Mouse (Mus musculus): ENCODE results near the gene C1qa.
A peak's percentile ranks its signal among the peaks of the same experiment; 100 is the strongest.

The C1qa gene

DNA sequence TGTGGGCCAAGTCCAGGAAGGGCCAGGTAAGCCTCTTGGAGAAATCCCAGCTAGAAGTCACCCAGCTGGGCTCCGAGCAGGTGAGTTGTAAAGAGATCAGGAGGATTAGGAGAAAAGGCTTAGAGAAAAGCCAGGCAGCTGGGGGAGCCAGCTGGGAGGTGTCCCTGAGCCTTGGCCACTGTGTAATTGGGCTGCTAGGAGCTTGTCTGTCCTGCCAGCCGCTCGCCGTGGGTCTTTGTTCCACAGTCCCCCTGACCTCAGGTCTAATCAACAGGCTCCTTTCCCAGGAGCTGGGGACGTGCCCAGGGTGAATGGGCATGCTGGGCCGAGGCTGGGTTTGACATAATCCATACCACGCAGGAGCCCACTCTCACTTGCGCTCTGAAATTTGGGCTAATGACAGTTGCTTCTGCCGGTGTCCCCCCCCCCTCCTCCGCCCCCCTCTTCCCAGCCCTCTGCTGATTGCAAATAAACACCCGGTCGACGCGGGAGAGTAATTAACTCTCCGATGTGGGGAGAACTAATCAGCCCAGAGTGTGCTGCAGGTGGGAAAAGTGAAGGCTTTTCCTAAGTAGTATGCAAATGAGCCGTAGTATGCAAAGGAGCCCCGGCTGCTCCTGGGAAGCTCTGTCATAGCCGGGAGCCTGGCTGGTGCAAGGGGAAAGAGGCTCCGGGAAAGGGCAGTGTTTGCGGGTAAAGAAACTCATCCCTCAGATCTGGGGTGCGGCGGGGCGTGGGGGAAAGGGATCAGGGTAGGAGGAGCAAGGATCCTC, 6.3 kb upstream of the C1qa start:
- DNase-seq (ENCODE audit: low read depth, low spot score), result no peak

DNA sequence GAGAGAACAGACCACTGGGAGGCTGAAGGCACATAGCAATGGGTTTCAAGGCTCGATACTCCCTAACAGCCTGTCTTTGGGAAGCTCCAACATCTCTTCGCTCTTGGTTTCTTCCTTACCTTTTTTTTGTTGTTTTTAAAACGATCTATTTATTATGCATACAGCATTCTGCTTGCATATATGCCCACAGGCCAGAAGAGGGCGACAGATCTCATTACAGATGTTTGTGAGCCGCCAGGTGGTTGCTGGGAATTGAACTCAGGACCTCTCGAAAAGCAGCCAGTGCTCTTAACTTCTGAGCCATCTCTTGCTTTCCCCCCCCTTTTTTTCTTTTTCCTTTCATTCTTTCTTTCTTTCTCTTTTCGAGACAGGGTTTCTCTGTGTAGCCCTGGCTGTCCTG, 551 bp upstream of the C1qa start:
- DNase-seq (ENCODE audit: low read depth, low spot score), result no peak

DNA sequence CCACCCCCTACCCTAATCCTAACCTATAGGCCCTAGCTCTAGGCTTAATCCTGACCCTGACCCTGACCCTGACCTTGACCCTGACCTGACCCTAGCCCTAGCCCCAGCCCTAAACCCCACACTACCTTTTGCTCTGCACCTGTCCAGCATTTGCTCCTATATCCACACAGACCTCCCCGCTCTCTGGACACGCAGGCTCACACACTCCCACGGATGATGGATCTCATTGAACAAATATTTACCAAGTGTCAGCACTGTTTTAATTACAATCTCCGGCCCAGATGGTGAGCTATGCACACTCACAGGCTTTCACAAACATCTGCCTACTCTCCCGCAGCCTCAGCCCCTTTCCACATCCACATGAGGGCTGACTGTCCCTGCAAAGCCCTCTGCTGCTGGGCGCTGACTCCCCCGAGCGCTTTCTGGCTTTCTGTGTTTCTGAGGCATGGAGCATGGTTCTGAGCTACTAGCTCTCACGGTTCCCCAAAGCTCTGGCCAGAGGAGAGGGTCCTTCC, 462 bp downstream of the C1qa start:
- no peak for DNase-seq (ENCODE audit: low read depth, low spot score)

DNA sequence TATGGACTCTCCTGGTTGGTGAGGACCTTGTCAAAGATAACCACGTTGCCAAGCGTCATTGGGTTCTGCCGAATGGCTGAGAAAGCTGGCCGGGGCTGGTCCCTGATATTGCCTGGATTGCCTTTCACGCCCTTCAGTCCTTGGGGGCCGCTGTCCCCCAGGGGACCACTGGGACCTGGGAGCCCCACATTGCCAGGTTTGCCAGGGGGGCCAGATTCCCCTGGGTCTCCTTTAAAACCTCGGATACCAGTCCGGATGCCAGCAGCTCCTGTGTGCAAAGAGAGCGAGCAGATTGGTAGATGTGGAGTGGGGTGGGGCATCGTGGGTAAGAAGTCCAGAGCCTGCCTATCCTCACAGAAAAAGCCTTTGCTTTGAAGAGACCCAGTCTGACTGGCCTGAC, 2.1 kb downstream of the C1qa start:
- DNase-seq (ENCODE audit: low read depth, low spot score), result no peak

DNA sequence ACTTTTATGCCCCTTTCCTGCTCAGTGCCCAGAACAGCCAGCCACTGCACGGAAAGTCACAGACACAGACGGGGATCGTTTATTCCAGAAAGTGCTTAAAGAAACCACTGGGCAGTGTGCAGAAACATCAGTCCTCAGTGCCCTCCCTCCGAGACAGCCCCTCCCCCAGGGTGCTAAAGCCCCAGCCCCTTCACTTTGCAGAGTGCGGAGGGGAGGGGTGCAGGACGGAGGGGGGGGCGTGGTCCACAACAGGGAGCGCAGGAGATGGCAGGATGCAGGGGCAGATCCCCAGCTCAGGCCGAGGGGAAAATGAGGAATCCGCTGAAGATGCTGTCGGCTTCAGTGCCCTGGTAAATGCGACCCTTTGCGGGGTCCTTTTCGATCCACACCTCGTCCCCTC, 2.7 kb downstream of the C1qa start:
- DNase-seq (ENCODE audit: low read depth, low spot score), result no peak

DNA sequence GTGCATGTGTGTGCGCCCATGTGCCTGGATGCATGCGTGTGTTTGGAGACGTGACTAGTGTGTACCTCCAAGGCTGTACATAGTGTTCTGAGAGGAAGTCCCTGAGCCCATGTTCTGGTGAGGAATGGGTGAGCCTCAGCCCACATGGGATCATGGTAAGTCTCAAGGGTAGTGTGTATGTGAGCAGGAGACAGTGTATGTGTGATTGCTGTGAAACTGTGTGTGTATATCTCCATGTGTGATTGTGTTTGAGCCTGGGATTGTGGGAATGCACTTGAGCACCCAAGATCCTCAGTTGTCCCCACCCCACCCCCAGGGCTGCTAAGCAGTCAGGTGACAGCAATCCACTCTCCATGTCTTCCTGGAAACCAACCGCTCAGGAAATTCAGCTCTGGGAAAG, 3.8 kb downstream of the C1qa start:
- DNase-seq (ENCODE audit: low read depth, low spot score), result no peak

DNA sequence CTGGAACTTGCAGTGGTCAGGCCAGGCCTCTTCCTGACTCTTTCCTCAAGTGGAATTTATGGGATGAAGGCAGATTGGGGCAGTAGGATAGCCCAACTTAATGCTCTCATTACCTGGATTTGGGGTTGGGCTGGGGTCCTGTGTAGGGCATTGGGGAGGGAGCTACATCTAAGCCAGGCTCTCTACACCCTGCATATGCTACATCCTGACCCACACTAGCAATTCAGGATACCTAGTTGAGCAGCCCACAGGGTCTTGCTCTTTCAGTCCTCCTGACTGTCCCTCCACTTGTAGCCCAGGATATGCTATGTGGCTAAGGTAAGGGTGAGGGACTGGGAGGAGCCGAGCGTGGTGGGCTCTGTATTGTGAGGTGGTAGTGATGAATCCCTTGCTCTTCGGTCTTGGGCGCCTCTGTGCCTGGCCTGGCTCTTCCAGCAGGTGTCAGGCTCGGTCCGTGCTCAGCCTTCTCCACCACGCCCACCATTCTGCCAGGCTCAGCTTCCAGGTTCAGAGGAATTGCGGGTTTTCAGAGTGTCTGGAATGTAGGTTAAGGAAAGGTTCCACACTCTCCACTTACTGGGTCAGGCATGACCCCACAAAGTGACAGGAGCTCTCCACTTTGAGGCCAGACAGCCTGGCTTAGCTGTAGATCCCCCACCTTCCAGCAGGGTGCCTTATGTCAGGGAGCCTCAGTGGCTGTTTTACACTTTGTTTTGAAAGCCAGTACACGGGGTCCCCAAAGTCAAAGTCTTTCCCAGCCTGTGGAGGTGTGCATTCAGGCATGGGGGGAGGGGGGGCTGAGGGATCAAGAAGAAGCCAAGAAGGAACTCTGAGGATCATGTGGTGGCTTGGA, 4.7 kb downstream of the C1qa start:
- DNase-seq (ENCODE audit: low read depth, low spot score), result no peak

DNA sequence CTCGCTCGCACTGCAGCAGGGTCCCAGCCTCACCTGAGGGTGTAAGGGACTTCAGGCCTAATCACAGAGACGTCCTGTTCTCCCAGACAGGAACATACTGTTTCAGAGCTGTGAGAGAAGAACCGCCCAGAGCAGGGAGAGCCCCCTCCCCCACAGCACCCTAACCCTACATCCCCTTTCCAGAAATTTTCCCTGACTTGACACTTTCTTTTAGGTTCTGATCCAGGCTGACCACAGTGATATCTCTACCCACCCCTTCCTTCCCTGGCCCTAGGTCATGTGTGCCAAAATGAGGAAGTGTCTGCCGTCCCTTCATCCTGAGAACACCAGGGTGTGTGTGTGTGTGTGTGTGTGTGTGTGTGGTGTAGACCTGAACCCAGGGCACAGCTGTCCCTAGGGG, 5.8 kb downstream of the C1qa start, which contains the start of gene C1qc:
Gene C1qc (minus strand): TSS at position 255 of the 400 bp plus-strand sequence.
- DNase-seq (ENCODE audit: low read depth, low spot score), result peak; percentile 58

DNA sequence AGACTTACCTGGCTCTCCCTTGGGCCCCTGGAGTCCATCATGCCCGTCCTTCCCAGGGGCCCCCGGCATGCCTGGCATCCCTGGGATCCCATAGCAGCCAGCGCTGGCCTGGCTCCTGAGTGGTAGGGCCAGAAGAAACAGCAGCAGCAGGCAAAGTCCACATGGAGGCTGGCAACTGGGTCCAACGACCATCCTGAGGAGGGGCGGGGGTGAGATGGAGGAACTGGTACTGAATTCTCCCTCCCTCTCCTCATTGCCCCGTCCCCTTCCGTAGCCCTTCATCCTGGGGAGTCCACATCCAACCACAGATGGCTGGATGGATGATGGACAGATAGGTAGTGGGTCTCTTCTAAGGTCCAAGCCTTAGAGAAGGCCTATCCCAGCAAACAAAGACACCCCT, 6.2 kb downstream of the C1qa start:
- no peak for DNase-seq (ENCODE audit: low read depth, low spot score)

DNA sequence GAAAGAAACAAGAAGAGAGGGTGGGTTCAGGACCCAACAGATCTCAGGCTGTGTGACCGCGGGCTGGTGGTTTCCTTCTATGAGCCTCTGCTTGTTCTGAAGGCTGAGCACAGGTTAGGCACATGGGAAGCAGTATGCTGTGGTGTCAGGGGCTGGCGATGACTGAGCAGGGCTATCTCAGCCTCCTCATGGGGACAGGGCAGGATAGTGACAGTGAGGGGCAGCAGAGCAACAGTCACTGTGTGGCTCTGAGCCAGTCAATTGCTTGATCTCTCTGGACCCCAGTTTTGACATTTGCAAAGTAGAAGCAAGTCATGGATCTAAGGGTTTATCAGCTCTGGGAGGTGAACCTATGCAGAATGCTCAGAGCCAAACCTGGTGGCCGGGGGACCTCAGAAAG, 7.5 kb downstream of the C1qa start:
- no peak for DNase-seq (ENCODE audit: low read depth, low spot score)

DNA sequence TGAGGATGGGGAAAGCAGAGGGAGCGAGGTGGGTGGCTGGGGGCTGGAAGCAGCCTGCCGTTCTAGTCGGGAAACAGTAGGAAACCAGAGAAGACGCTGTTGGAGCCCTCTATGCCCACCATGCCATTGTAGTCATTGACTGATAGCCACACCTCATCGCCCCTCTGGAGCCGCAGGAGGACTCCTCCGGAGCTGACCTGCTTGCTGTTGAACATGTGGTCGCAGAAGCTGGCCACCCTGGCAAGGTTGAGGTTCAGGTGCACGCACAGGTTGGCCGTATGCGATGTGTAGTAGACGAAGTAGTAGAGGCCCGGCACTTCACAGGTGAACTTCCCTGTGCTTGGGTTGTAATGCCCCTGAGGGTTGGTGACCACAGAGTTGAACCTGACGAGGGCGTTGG, 8.6 kb downstream of the C1qa start:
- DNase-seq (ENCODE audit: low read depth, low spot score), result no peak

DNA sequence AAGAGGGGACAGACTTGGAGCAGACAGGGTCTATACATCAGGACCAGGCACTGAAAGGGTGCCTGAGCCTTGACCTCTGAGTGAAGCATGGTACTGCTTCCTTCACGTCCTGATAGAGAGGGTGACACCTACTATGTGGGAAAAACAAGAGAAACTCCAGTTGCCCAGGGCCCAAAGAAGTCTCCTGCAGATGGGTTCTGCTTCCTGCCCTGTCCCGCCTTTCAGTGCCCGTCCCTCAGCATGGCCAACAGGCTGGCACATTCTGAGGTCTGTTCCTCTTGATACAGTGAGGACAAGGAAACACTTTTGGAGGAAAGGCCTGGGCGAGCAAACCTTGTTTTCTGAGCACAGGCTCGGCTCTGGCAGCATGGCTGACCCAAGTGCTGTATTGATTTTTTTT, 10.9 kb downstream of the C1qa start:
- DNase-seq (ENCODE audit: low read depth, low spot score), result no peak

DNA sequence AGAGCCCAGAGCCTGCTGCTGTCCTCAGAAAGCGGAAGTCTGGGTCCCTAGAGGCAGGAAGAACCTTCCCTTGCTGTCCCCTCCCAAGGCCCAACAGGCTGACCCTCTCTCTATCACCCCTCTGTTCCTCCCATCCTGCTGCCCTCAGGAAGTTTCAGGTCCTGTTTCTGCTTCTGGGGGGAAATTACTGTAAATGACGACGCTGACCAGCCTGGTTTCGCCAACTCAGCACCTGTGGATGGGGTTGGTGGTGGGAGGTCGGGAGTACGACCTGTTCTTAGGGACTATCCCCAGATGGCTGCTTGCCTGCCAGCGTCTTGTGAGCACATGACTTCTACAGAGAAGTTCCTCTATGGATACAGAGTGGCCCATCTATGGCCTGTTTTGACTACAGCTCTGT, 12.5 kb downstream of the C1qa start, which contains the start of gene C1qb:
Gene C1qb (minus strand): TSS at position 87 of the 400 bp plus-strand sequence.
- peak; percentile 68 for DNase-seq (ENCODE audit: low read depth, low spot score)

DNA sequence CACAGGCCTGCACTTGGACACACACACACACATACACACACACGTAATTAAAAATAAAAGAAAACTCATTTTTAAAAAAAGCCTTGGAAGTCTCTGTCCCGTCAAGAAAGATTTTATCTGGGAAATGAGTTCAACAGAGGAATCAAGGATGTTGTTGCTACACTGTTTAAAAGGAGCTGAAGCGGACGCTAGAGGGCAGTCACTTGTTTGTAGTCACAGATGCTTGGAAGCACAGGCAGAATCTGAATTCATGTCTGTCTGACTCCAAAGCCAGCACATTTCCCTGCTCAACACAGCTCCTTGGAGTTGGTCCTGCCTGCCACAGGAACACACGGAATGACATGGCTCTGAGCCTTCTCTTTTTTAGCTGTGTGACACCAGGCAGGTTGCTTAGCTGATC, 20.0 kb downstream of the C1qa start:
- DNase-seq (ENCODE audit: low read depth, low spot score), result no peak

DNA sequence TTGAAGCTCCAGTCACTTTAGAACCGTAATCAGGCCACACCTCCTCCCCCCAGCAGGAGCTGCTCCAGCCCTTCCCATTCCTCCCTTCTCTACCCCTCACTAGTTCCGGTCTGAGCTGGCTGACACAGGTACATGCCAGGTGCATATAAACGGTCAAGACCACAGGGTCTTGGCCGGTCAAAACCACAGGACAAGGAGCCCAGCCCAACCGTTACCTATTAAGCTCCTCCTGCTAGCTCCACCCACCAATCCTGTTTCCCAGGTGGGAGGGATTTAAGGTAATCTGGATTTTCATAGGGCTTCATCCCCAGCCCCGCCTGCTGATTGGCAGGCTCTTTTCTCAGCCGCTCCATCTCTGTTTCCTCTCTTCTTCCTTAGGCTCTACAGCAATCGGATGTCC, 20.4 kb downstream of the C1qa start:
- no peak for DNase-seq (ENCODE audit: low read depth, low spot score)

DNA sequence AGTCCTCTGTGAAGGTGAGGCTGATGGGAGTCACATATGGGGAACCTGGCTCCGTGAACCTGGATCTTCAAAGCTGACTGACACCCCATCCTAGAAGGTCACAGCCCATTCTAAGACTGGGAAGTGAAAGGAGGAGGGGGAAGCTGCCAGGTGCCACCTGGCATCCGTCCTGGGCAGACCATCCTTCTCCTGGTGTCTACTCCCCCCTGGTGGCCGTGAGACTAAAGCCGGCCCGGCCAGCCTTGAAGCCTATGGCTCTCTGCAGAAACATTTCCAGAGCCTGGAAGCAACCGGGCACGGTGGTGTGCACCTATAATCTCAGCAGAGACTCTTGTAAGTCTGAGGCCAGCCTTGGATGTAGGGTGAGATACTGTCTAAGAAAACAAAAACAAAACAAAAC, 21.6 kb downstream of the C1qa start:
- no peak for DNase-seq (ENCODE audit: low read depth, low spot score)

DNA sequence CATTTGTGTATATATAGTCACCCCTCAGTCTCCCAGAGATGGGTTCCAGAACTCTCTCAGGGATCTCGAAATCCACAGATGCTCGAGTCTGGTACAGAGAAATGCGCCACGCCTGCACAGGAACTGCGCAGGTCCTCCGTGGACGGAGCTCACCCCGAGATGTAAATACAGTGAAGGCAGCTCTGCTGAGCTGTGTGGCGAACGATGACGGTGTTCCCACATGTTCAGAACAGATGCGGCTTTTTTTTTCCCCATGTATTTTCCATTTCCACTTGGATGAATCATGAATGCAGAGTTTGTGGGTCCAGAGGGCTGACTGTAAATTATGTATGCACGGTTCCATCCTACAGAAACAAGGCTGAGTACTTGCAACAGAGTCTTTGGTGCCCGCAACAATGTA, 23.6 kb downstream of the C1qa start:
- no peak for DNase-seq (ENCODE audit: low read depth, low spot score)

DNA sequence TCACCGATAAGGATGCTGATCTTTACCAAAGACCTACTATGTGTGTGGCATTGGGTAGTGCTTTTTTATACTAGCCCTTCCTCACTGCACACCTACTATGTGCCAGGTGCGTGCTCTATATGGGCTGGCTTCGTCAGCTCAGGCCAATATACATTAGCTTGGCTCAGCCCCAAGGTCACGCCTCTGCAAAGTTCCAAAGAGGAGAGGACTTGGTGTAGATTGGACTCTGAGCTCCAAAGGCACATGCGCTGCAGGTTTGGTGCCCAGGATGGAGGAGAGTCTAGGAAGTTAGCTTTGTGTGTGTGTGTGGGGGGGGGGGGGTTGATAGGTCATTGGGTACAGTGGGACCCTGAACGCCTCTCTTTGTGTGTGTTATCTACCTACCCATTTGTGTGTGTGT, 30.2 kb downstream of the C1qa start:
- DNase-seq (ENCODE audit: low read depth, low spot score), result no peak

DNA sequence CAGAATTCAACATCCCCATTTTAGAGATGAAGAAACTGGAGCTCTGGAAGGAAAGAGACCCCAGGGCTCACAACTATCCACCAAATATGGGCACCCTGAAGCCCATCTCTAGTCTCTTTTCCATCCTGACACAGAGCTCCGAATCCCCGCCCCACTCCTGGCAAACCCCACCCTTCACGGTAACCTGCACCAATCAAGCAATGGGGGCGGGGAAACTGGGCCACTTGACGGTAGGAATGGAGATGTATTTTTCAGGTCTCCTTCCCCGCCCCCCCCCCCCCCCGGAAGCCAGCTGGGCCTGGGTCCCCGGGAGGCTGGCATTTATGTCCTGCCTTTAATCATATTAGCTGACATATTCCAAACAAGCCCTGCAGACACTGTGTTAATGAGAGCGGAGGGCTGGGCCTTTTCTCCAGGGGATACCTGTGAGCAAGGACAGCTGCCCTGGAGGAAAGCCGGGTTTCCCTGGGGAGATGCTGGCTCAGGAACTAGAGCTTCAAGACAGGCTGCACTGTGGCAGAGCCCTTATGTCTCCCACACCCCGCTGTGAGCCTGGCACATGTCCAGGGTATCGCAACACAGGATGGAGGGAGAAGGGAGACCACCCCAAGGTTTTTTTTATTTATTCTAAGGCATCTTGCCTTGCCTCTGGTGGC, 30.8 kb downstream of the C1qa start:
- DNase-seq (ENCODE audit: low read depth, low spot score), result no peak

DNA sequence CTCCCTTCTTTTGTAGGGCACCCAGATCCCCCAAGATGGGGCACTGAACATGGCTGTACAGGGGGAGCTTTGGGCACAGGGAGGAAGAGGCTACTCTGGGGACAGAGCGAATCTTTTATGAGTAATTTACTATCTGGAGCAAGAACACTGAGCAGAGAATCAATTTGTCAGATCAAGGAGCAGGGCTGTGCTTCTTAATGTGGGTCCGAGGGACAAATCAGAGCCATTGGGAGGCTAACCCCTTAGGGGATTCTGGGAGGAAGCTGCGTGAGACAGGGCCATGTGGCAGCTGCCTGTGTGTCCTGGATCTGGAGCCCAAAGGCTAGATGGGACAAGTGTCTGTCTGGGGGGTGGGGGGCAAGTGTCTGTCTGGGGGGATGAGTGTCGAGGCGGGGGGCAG, 33.1 kb downstream of the C1qa start:
- no peak for DNase-seq (ENCODE audit: low read depth, low spot score)

DNA sequence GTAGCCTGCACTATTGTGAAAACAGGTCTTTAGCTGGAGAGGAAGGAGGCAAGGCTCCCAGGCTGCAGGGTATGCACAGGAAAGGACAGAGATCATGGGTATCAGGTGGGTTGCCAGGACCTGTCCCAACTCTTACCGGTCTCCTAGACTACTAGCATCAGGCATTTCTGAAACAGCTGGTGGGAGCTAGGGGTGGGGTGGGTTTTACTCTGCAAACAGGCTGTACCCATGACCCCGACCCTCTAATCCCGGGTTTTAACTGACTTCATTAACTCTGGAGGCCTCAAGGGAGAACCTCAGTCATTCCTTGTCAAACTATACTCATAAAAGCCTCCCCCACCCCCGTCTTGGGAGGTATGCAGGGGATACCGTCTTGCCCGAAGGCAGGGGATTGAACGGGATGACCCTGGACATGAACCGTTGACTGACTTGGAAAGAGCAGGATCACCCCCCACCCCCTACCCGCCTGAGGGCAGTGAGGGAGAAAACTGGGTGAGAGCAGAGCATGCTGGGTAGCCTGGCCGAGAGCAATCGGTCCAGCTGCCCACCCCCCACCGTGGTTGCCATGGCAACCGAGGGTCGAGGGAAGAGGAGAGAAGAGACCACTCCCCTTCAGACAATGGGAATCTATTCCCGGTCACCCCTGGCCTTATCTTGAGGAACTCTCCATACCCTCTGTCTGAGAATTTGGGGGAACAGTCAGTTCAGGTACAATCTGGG, 33.7 kb downstream of the C1qa start:
- no peak for DNase-seq (ENCODE audit: low read depth, low spot score)

DNA sequence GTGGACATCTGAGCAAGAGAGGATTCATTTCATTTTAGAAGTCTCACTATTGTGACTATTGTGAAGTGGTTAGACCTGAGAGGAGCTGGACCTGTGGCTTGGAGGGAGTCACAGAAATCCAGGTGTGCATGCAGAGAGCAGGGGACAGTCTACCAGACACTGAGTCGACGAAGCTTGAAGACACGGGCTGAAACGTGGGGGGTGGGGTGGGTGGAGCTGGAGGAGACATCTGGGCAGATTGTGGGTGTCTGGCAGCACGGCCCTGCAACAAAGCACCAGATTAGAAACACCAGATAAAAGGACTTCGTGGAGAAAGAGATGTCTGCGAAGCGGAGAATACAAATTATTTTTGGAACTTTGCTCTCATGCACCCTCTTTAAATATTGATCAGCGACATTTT, 35.1 kb downstream of the C1qa start:
- DNase-seq (ENCODE audit: low read depth, low spot score), result no peak

Data from skeletal muscle tissue, adult 2 months (tissue).